8 mouse cellular contexts compared by ENCODE assay signal in the genomic region with DNA sequence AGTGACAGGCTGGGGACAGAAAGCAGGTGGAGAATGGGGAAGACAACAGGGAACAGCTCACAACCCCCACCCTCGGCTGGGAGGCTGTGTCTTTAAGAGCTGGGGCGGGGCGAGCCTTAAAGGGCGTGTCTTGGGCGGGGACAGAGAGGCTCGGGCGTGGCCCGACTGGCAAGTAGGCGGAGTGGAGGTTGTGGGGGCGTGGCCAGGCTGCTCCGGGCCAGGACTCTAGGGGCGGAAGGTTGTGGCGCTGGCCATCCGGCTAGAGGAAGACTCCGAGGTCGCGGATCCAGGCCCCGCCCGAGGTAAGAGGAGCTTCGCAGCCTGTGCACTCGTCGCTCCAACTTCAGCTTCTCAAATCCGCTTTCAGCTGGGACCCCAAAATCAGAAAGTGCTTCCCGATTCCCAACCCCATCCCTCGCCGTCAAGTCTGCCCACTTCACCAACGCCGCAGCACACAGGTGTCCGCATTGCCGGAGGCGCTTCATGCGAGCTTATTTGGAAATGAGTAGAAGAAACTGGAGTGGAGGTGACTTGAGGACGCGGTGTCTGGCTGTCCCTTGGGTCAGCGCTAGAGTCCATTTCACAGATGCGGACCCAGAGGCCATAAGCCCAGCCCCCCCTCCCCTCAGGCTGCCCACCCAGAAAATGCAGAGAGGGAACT. TPM values are rescaled to one million over a fixed set of nuclear protein-coding genes. Genes with fewer than 3 reads are reported as not detected.
DNase-seq lines count a peak whose midpoint lies in the region; ATAC-seq lines count a peak whose summit lies in the region.

A gene (plus strand): TSS at position 187 of the 661 bp plus-strand sequence.

- no peak within 1 kb of the TSS for H3K27ac ChIP-seq in hindbrain, embryonic 11.5 days (ENCODE audit: low read depth, low read length)

- H3K9me3 ChIP-seq in hindbrain, embryonic 11.5 days (ENCODE audit: control insufficient read depth, low read length): no peaks in the 10 kb centered on the region

- ATAC-seq in hindbrain, embryonic 11.5 days (ENCODE audit: low FRiP score): peak; percentile 89

- H3K4me3 ChIP-seq in hindbrain, embryonic 11.5 days (ENCODE audit: low read depth, low read length): peak within 1 kb of the TSS; percentile 42

- DNase-seq in MEL-GATA-1-ER (ENCODE audit: extremely low read depth, low read depth): peak; percentile 50
- DNase-seq in cerebellum, adult 9-10 months: peak; percentile 94
- peak; percentile 67 to 88 for DNase-seq in frontal cortex, adult 2 months (ENCODE audit: extremely low spot score in 1 of 2, low spot score in 1 of 2)
- DNase-seq in hindbrain, embryonic 11.5 days (ENCODE audit: low spot score): peak; percentile 95
- DNase-seq in layer of hippocampus, postnatal 10 days (ENCODE audit: low spot score in 2 of 2): peak; percentile 87 to 90
- DNase-seq in lung, postnatal 10 days: peak; percentile 97
- DNase-seq in ovary, postnatal 36 days (ENCODE audit: low spot score): peak; percentile 97
- DNase-seq in thymus, postnatal 25 days: peak; percentile 95

- H3K27me3 ChIP-seq in hindbrain, embryonic 11.5 days (ENCODE audit: control insufficient read depth, insufficient read depth, low read length): peaks cover 2% of the 10 kb centered on the region

- no peaks in the 10 kb centered on the region for H3K36me3 ChIP-seq in hindbrain, embryonic 11.5 days (ENCODE audit: control insufficient read depth, insufficient read depth, low read length)

- peak within 1 kb of the TSS; percentile 54 for H3K4me2 ChIP-seq in hindbrain, embryonic 11.5 days (replicated peaks; ENCODE audit: low read depth, low read length)

- 1% methylated on average over 34 of the region's 36 CpGs for WGBS in hindbrain, embryonic 11.5 days

- H3K9ac ChIP-seq in hindbrain, embryonic 11.5 days (ENCODE audit: low read depth, low read length): 0 out of 2 replicates have a peak within 1 kb of the TSS, but pooled peaks have one; percentile 8

- peaks cover 7% of the 10 kb centered on the region for H3K4me1 ChIP-seq in hindbrain, embryonic 11.5 days (replicated peaks; ENCODE audit: control insufficient read depth, insufficient read depth, low read length)

RNA-seq across cellular contexts. Expression of the gene that starts here (rescaled TPM):
- polyA plus RNA-seq in frontal cortex, adult 2 months (2012; rRNA removed): 5.9 and 6.4 TPM in 2 replicates
- polyA plus RNA-seq in hindbrain, embryonic 11.5 days (2014; fragmentation: Nextera tagmentation; extraction: Ambion mirVana): 1.5 and 2.1 TPM in 2 replicates
- total RNA-seq in layer of hippocampus, postnatal 10 days (2021): 1 to 10 TPM; 5.5 to 5.7 TPM
